Mouse (Mus musculus): ENCODE measurements around the gene Cfi. TPM values are rescaled to one million over a fixed set of nuclear protein-coding genes. Genes with fewer than 3 reads are reported as not detected.

The Cfi gene
- polyA plus RNA-seq (2015; fragmentation: Nextera tagmentation; extraction: Ambion mirVana): 0.73 and 1.1 TPM in 2 replicates

- no peak for ATAC-seq (ENCODE audit: low FRiP score)
- 81% methylated on average over 6 of the region's 6 CpGs for WGBS
- H3K27me3 ChIP-seq (replicated peaks): no peaks in the 10 kb centered on the region
- no peak within 1 kb of the TSS for H3K4me3 ChIP-seq (replicated peaks)
- no peaks in the 10 kb centered on the region for H3K36me3 ChIP-seq
- no peak within 1 kb of the TSS for H3K27ac ChIP-seq (replicated peaks)
- no peaks in the 10 kb centered on the region for H3K9me3 ChIP-seq (replicated peaks)
- H3K9ac ChIP-seq (replicated peaks): no peak within 1 kb of the TSS
- no peaks in the 10 kb centered on the region for H3K4me1 ChIP-seq
- peak within 1 kb of the TSS; percentile 1; the same call in 1 of the 2 replicates for H3K4me2 ChIP-seq
Observed at GRCm38 (mm10) chr3:129835388-129835934, at the start of gene Cfi. Gene Cfi (plus strand): TSS chr3:129835884.

- no peak for ATAC-seq (ENCODE audit: low FRiP score)
- Histone ChIP-seq H3K36me3 (no peaks in the 10 kb centered on the region), H3K9me3 (replicated peaks) (no peaks in the 10 kb centered on the region), H3K27ac (replicated peaks) (no peak overlapping the region), H3K27me3 (replicated peaks) (no peaks in the 10 kb centered on the region), H3K9ac (replicated peaks) (no peak overlapping the region), H3K4me3 (replicated peaks) (no peak overlapping the region), H3K4me1 (no peaks in the 10 kb centered on the region), H3K4me2 (no peak overlapping the region)
- 94% methylated on average over 5 of the region's 5 CpGs for WGBS
Observed at GRCm38 (mm10) chr3:129793801-129794200, 41.9 kb upstream of the Cfi start.

- Histone ChIP-seq H3K4me2 (no peak overlapping the region), H3K9ac (replicated peaks) (no peak overlapping the region), H3K4me1 (no peaks in the 10 kb centered on the region), H3K27ac (replicated peaks) (no peak overlapping the region), H3K9me3 (replicated peaks) (no peaks in the 10 kb centered on the region), H3K4me3 (replicated peaks) (no peak overlapping the region), H3K27me3 (replicated peaks) (no peaks in the 10 kb centered on the region), H3K36me3 (no peaks in the 10 kb centered on the region)
- WGBS: 86% methylated on average over 5 of the region's 5 CpGs
- no peak for ATAC-seq (ENCODE audit: low FRiP score)
Observed at GRCm38 (mm10) chr3:129797341-129797740, 38.3 kb upstream of the Cfi start.

GRCm38 (mm10) chr3:129798551-129798950, 37.1 kb upstream of the Cfi start:
- no peak overlapping the region for H3K4me3 ChIP-seq (replicated peaks)
- no peak overlapping the region for H3K9ac ChIP-seq (replicated peaks)
- ATAC-seq (ENCODE audit: low FRiP score): no peak
- H3K9me3 ChIP-seq (replicated peaks): no peaks in the 10 kb centered on the region
- 92% methylated on average over 11 of the region's 11 CpGs for WGBS
- no peaks in the 10 kb centered on the region for H3K27me3 ChIP-seq (replicated peaks)
- H3K4me2 ChIP-seq: no peak overlapping the region
- H3K36me3 ChIP-seq: no peaks in the 10 kb centered on the region
- H3K4me1 ChIP-seq: no peaks in the 10 kb centered on the region
- no peak overlapping the region for H3K27ac ChIP-seq (replicated peaks)

GRCm38 (mm10) chr3:129799011-129799410, 36.7 kb upstream of the Cfi start:
- Histone ChIP-seq H3K27ac (replicated peaks) (no peak overlapping the region), H3K4me3 (replicated peaks) (no peak overlapping the region), H3K27me3 (replicated peaks) (no peaks in the 10 kb centered on the region), H3K4me2 (no peak overlapping the region), H3K36me3 (no peaks in the 10 kb centered on the region), H3K9ac (replicated peaks) (no peak overlapping the region), H3K4me1 (no peaks in the 10 kb centered on the region), H3K9me3 (replicated peaks) (no peaks in the 10 kb centered on the region)
- WGBS: 82% methylated on average over 2 of the region's 2 CpGs
- no peak for ATAC-seq (ENCODE audit: low FRiP score)

- no peaks in the 10 kb centered on the region for H3K36me3 ChIP-seq
- H3K4me2 ChIP-seq: no peak within 1 kb of the TSS
- no peak within 1 kb of the TSS for H3K9ac ChIP-seq (replicated peaks)
- no peak within 1 kb of the TSS for H3K4me3 ChIP-seq (replicated peaks)
- H3K27me3 ChIP-seq (replicated peaks): no peaks in the 10 kb centered on the region
- H3K27ac ChIP-seq (replicated peaks): no peak within 1 kb of the TSS
- no peaks in the 10 kb centered on the region for H3K9me3 ChIP-seq (replicated peaks)
- no peaks in the 10 kb centered on the region for H3K4me1 ChIP-seq
- WGBS: 84% methylated on average over 10 of the region's 10 CpGs
- no peak for ATAC-seq (ENCODE audit: low FRiP score)
Observed at GRCm38 (mm10) chr3:129803765-129804164, 31.9 kb upstream of the Cfi start, which contains the start of gene Lrit3. Gene Lrit3 (minus strand): TSS chr3:129804030.

GRCm38 (mm10) chr3:129820847-129821246, 14.8 kb upstream of the Cfi start:
- H3K36me3 ChIP-seq: peaks cover 10% of the 10 kb centered on the region; the same call in 1 of the 2 replicates
- H3K9me3 ChIP-seq (replicated peaks): no peaks in the 10 kb centered on the region
- H3K4me3 ChIP-seq (replicated peaks): no peak overlapping the region
- no peaks in the 10 kb centered on the region for H3K4me1 ChIP-seq
- H3K9ac ChIP-seq (replicated peaks): no peak overlapping the region
- H3K27me3 ChIP-seq (replicated peaks): no peaks in the 10 kb centered on the region
- no peak for ATAC-seq (ENCODE audit: low FRiP score)
- H3K4me2 ChIP-seq: no peak overlapping the region
- 62% methylated on average over 9 of the region's 9 CpGs for WGBS
- no peak overlapping the region for H3K27ac ChIP-seq (replicated peaks)

- H3K9me3 ChIP-seq (replicated peaks): no peaks in the 10 kb centered on the region
- H3K27ac ChIP-seq (replicated peaks): no peak overlapping the region
- 70% methylated on average over 8 of the region's 8 CpGs for WGBS
- H3K27me3 ChIP-seq (replicated peaks): no peaks in the 10 kb centered on the region
- H3K4me3 ChIP-seq (replicated peaks): no peak overlapping the region
- ATAC-seq (ENCODE audit: low FRiP score): no peak
- H3K4me1 ChIP-seq: no peaks in the 10 kb centered on the region
- H3K9ac ChIP-seq (replicated peaks): no peak overlapping the region
- H3K4me2 ChIP-seq: no peak overlapping the region
- peaks cover 16% of the 10 kb centered on the region for H3K36me3 ChIP-seq
Observed at GRCm38 (mm10) chr3:129821736-129822135, 13.9 kb upstream of the Cfi start.

- Histone ChIP-seq H3K4me1 (no peaks in the 10 kb centered on the region), H3K27me3 (replicated peaks) (no peaks in the 10 kb centered on the region), H3K4me2 (no peak within 1 kb of the TSS), H3K36me3 (peaks cover 16% of the 10 kb centered on the region), H3K9me3 (replicated peaks) (no peaks in the 10 kb centered on the region), H3K4me3 (replicated peaks) (no peak within 1 kb of the TSS), H3K9ac (replicated peaks) (no peak within 1 kb of the TSS), H3K27ac (replicated peaks) (no peak within 1 kb of the TSS)
- no peak for ATAC-seq (ENCODE audit: low FRiP score)
- WGBS: 61% methylated on average over 11 of the region's 11 CpGs
Observed at GRCm38 (mm10) chr3:129822206-129822775, 13.4 kb upstream of the Cfi start, which contains the start of gene Rrh. Gene Rrh (minus strand): TSS chr3:129822587.

- Histone ChIP-seq H3K36me3 (peaks cover 16% of the 10 kb centered on the region), H3K4me2 (no peak overlapping the region), H3K4me3 (replicated peaks) (no peak overlapping the region), H3K27ac (replicated peaks) (no peak overlapping the region), H3K27me3 (replicated peaks) (no peaks in the 10 kb centered on the region), H3K9ac (replicated peaks) (no peak overlapping the region), H3K9me3 (replicated peaks) (no peaks in the 10 kb centered on the region), H3K4me1 (peaks cover 3% of the 10 kb centered on the region; the same call in 1 of the 2 replicates)
- 57% methylated on average over 5 of the region's 5 CpGs for WGBS
- no peak for ATAC-seq (ENCODE audit: low FRiP score)
Observed at GRCm38 (mm10) chr3:129823293-129823692, 12.4 kb upstream of the Cfi start.

- Histone ChIP-seq H3K9me3 (replicated peaks) (no peaks in the 10 kb centered on the region), H3K27ac (replicated peaks) (no peak overlapping the region), H3K4me3 (replicated peaks) (no peak overlapping the region), H3K27me3 (replicated peaks) (no peaks in the 10 kb centered on the region), H3K36me3 (peaks cover 16% of the 10 kb centered on the region), H3K4me1 (peaks cover 10% of the 10 kb centered on the region), H3K9ac (replicated peaks) (no peak overlapping the region), H3K4me2 (no peak overlapping the region)
- no peak for ATAC-seq (ENCODE audit: low FRiP score)
- 94% methylated on average over 4 of the region's 4 CpGs for WGBS
Observed at GRCm38 (mm10) chr3:129824146-129824545, 11.5 kb upstream of the Cfi start.

GRCm38 (mm10) chr3:129824891-129825290, 10.8 kb upstream of the Cfi start:
- H3K27me3 ChIP-seq (replicated peaks): no peaks in the 10 kb centered on the region
- H3K27ac ChIP-seq (replicated peaks): no peak overlapping the region
- peaks cover 18% of the 10 kb centered on the region for H3K4me1 ChIP-seq
- no peak for ATAC-seq (ENCODE audit: low FRiP score)
- no peaks in the 10 kb centered on the region for H3K9me3 ChIP-seq (replicated peaks)
- H3K9ac ChIP-seq (replicated peaks): no peak overlapping the region
- H3K4me2 ChIP-seq: no peak overlapping the region
- peaks cover 16% of the 10 kb centered on the region for H3K36me3 ChIP-seq
- 94% methylated on average over 10 of the region's 10 CpGs for WGBS
- H3K4me3 ChIP-seq (replicated peaks): no peak overlapping the region

Data from neural tube, embryonic 15.5 days (tissue).